Mouse (Mus musculus) liver, embryonic 16.5 days (tissue): Measurements from ENCODE around the gene Bbs7. TPM values are rescaled to one million over a fixed set of nuclear protein-coding genes. Genes with fewer than 3 reads are reported as not detected.
"Not testable (repeated sequence)": the region's sequence is repeated elsewhere in the genome, so short reads cannot be mapped to it uniquely, and the experiment has no call there.

ENCODE experiments used
- ATAC-seq: fragments of 200-750 bp; cut with Nextera tagmentation; 2 replicates; pipeline ENCODE4 v1.8.0; 2017; ENCODE audit warnings: low read depth, mild to moderate bottlenecking, moderate number of reproducible peaks, moderate library complexity
- H3K27ac ChIP-seq: fragments of 300-500 bp; sonication (generic); 2 replicates; pipeline ENCODE4 v1.5.1; 2014; ENCODE audit warnings: mild to moderate bottlenecking, low read length
- H3K27me3 ChIP-seq: fragments of 300-500 bp; sonication (generic); 2 replicates; pipeline ENCODE4 v1.6.1; 2014; ENCODE audit warnings: low read depth, low read length, mixed read lengths; ENCODE audit not compliant: control insufficient read depth, insufficient read depth
- H3K36me3 ChIP-seq: fragments of 300-500 bp; sonication (generic); 2 replicates; pipeline ENCODE4 v1.6.1; 2014; ENCODE audit warnings: mild to moderate bottlenecking; ENCODE audit not compliant: control insufficient read depth, insufficient read depth
- H3K4me1 ChIP-seq: fragments of 300-500 bp; sonication (generic); 2 replicates; pipeline ENCODE4 v1.6.1; 2014; ENCODE audit warnings: low read depth, low read length, mixed read lengths; ENCODE audit not compliant: control insufficient read depth
- H3K4me2 ChIP-seq: fragments of 300-500 bp; sonication (generic); 2 replicates; pipeline ENCODE4 v1.6.1; 2014; ENCODE audit warnings: low read depth, low read length, mixed read lengths
- H3K4me3 ChIP-seq: fragments of 300-500 bp; sonication (generic); 2 replicates; pipeline ENCODE4 v1.5.1; 2014; ENCODE audit warnings: low read depth, mild to moderate bottlenecking, low read length
- H3K9ac ChIP-seq: fragments of 300-500 bp; sonication (generic); 2 replicates; pipeline ENCODE4 v1.6.1; 2014; ENCODE audit warnings: low read depth, low read length
- H3K9me3 ChIP-seq: fragments of 300-500 bp; sonication (generic); replicated peaks from 2 replicates; pipeline ENCODE4 v1.6.1; 2016; ENCODE audit warnings: low read length; ENCODE audit not compliant: control insufficient read depth
- WGBS: fragments of 180-500 bp; shearing (Covaris S2); extraction: QIAGEN DNeasy Blood & Tissue Kit; methylation state at CpG from one replicate; pipeline ENCODE4 v1.1.7; 2014; ENCODE audit not compliant: insufficient replicate concordance; 5-methylcytosine and 5-hydroxymethylcytosine counted together
- polyA plus RNA-seq: library from polyadenylated mRNA; unstranded; fragments of >200 nt; fragmentation: Nextera tagmentation; extraction: Ambion mirVana; gene quantifications from 2 replicates; pipeline ENCODE4 v1.2.1, GENCODE M21; 2015

The Bbs7 gene
- polyA plus RNA-seq, 1 experiment from 2014 or later = 8.8 TPM

DNA sequence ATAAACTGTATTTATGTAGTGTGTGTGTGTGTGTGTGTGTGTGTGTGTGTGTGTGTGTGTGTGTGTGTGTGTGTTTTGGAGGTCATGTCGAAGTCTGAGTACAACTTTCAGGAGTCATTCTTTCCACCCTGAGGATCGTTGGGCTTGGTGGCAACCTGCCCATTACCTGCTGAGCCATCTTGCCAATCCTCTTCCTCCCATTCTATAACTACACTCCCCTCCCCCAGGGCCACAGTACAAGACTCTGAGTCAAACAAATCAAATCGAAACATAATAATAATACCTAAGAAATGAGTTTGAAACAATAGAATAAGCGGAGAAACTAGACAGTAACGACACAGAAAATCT is 605 bp upstream of the Bbs7 start:
- Histone ChIP-seq H3K36me3 (no peaks in the 10 kb centered on the region), H3K9me3 (no peaks in the 10 kb centered on the region), H3K27ac (no peak overlapping the region), H3K4me3 (no peak overlapping the region; the same call in 1 of the 2 replicates), H3K27me3 (no peaks in the 10 kb centered on the region), H3K9ac (no peak overlapping the region), H3K4me1 (peaks cover 13% of the 10 kb centered on the region), H3K4me2 (peak overlapping the region; percentile 94)
- 71% methylated on average over 5 of the region's 5 CpGs for WGBS
- no peak for ATAC-seq

DNA sequence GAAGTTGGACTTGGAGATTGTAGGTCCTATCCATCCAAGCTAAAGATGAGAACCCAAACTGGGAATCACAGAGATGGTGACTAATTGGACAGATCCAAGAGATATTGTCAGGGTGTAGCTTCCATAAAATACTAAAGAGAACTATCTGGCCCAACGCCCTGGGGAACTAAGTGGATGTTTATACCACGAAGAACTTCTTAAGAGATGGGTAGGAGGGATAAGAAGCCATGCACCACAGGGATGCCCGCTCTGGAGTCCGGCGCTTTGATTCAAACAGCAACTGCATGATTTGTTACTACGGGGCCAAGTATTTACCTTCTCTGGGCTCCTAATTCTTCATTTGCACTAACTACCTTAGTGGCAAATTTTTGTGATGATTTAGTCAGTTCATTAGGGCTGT is 590 bp downstream of the Bbs7 start:
- Histone ChIP-seq H3K27me3 (no peaks in the 10 kb centered on the region), H3K27ac (no peak overlapping the region; the same call in 1 of the 2 replicates), H3K4me2 (peak overlapping the region; percentile 94), H3K4me3 (peak overlapping the region; percentile 80), H3K4me1 (peaks cover 13% of the 10 kb centered on the region), H3K9ac (peak overlapping the region; percentile 78), H3K9me3 (no peaks in the 10 kb centered on the region), H3K36me3 (no peaks in the 10 kb centered on the region)
- 0 out of 2 replicates have a peak, but pooled peaks have one; percentile 2 for ATAC-seq
- 21% methylated on average over 6 of the region's 6 CpGs for WGBS

DNA sequence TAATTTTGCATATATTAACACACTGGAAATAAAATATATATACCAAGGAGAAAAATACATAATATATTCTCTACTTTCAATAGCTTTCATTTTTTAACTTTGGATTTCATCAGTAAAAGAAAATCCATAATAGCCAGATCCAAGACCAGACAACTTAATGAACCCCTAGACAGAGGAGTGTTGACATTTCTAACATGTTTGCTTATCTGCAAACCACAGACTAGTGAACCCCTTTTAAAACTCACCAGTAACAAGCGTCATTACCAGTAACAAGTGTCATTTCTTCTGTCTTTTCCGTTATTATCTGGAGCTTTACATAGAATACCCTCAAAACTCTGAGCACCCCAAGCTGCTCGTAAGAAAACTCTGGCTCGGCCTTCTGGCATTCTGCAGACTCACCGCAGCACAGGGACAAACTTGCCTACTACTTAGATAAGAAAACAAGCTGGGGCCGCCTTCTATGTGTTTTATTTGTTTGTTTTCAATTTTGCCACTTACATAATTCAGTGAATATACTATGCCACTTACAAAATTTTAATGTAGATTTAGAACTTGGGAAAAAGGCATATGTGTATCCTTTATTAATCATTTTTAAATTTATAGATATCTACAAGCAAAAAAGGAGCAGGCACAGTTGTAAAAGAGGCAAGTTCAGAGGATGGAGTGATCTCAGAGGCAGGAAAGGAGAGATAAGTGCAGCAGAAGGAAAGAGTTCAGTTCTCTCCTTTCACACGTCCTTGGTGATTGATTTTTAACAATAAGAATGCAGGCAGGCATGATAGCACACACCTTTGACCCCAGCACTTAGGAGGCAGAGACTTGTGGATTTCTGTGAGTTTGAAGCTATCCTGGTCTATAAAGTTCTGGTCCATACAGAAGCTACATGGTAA is 7.1 kb downstream of the Bbs7 start:
- Histone ChIP-seq H3K4me3 (peak overlapping the region; percentile 33), H3K9me3 (no peaks in the 10 kb centered on the region), H3K9ac (peak overlapping the region; percentile 36; the same call in 1 of the 2 replicates), H3K4me1 (no peaks in the 10 kb centered on the region; the same call in none of the 2 replicates), H3K27ac (peak overlapping the region; percentile 67), H3K27me3 (no peaks in the 10 kb centered on the region), H3K4me2 (peak overlapping the region; percentile 47), H3K36me3 (no peaks in the 10 kb centered on the region)
- peak; percentile 90 for ATAC-seq
- 22% methylated on average over 7 of the region's 7 CpGs for WGBS

GRCm38 (mm10) chr3:36599773-36600172 is 13.5 kb downstream of the Bbs7 start:
- 78% methylated on average over 8 of the region's 9 CpGs for WGBS
- not testable (repeated sequence) for H3K4me1 ChIP-seq, H3K4me2 ChIP-seq, H3K4me3 ChIP-seq, H3K36me3 ChIP-seq, H3K27me3 ChIP-seq, ATAC-seq, H3K9ac ChIP-seq, H3K27ac ChIP-seq, H3K9me3 ChIP-seq

- Histone ChIP-seq H3K4me1 (no peaks in the 10 kb centered on the region), H3K36me3 (no peaks in the 10 kb centered on the region), H3K9ac (no peak overlapping the region), H3K27me3 (no peaks in the 10 kb centered on the region), H3K9me3 (no peaks in the 10 kb centered on the region), H3K27ac (no peak overlapping the region), H3K4me3 (no peak overlapping the region), H3K4me2 (no peak overlapping the region)
- WGBS = 64% methylated on average over 3 of the region's 3 CpGs
- ATAC-seq = no peak
Measured at GRCm38 (mm10) chr3:36598811-36599210, 14.5 kb downstream of the Bbs7 start.

DNA sequence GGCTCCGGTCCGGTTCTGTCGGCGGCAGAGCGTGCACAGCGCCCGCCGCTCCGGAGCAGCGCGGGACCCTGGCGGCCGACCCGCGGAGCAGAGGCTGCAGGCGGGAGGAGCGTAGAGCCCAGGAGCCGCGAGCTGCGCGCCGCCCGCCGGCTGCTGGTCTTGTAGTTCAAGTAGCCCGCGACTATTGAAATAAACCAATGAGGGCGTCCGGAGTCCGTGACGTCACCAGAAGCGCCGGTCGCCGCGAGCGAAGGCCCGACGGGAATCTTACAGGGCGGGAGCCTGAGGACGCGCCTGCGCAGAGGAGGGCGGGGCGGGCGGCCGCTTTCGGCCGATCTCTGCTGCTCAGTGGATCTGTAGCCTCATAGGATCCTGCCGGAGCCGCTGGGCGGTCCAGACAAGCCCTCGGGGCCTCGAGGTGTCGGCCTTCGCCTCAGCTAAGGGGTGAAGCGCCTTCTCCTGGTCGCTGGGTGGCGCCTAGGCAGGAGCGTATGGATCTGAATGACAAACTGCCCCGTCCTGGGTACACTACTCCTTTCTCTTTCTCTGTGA is 41.4 kb downstream of the Bbs7 start, which contains the start of gene Ccna2:
Gene Ccna2, minus strand, starts transcription at position 324 of the 552 bp plus-strand sequence.
- WGBS = under 1% methylated on average over 58 of the region's 60 CpGs
- peak; percentile 96 for ATAC-seq
- peak within 1 kb of the TSS; percentile 100 for H3K4me3 ChIP-seq
- H3K4me1 ChIP-seq = peaks cover 19% of the 10 kb centered on the region
- H3K27me3 ChIP-seq = no peaks in the 10 kb centered on the region
- H3K36me3 ChIP-seq = peaks cover 30% of the 10 kb centered on the region
- H3K9ac ChIP-seq = peak within 1 kb of the TSS; percentile 100
- H3K4me2 ChIP-seq = peak within 1 kb of the TSS; percentile 71
- no peaks in the 10 kb centered on the region for H3K9me3 ChIP-seq
- peak within 1 kb of the TSS; percentile 94 for H3K27ac ChIP-seq

DNA sequence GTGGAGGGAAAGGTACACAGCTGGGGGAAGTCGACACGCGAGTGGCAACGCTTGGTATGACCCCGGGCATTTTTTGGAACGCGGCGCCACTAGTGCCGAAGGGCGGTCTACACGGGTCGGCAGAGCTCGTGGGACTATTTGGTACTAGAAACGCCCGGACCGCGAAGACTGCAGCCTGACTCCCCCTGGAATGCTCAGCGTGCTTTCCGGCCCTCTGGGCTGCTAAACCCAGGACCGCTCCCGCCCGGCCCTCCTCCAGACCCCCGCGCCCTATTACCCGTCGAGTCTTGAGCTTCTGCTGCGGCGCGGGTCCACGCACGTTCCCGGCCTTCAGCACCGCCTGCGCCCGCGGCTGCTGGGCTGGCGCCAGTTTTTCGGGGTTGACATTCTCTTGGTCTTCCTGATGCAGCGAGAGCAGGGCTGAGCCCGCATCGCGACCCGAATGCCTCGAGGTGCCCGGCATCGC is 41.9 kb downstream of the Bbs7 start:
- WGBS = under 1% methylated on average over 46 of the region's 46 CpGs
- Histone ChIP-seq H3K27me3 (no peaks in the 10 kb centered on the region), H3K4me2 (peak overlapping the region; percentile 65), H3K9me3 (no peaks in the 10 kb centered on the region), H3K36me3 (peaks cover 35% of the 10 kb centered on the region), H3K27ac (peak overlapping the region; percentile 93), H3K9ac (peak overlapping the region; percentile 100), H3K4me3 (peak overlapping the region; percentile 100), H3K4me1 (peaks cover 19% of the 10 kb centered on the region)
- ATAC-seq = no peak

- ATAC-seq = peak; percentile 56
- Histone ChIP-seq H3K36me3 (peaks cover 48% of the 10 kb centered on the region), H3K9ac (peak overlapping the region; percentile 100), H3K27me3 (no peaks in the 10 kb centered on the region), H3K4me3 (peak overlapping the region; percentile 100), H3K27ac (peak overlapping the region; percentile 93), H3K4me2 (peak overlapping the region; percentile 65), H3K4me1 (peaks cover 19% of the 10 kb centered on the region), H3K9me3 (no peaks in the 10 kb centered on the region)
- 23% methylated on average over 5 of the region's 5 CpGs for WGBS
Measured at GRCm38 (mm10) chr3:36569836-36570235, 43.4 kb downstream of the Bbs7 start.

- Histone ChIP-seq H3K4me1 (peaks cover 14% of the 10 kb centered on the region), H3K27me3 (no peaks in the 10 kb centered on the region), H3K27ac (no peak overlapping the region), H3K36me3 (peaks cover 59% of the 10 kb centered on the region), H3K4me3 (no peak overlapping the region), H3K9me3 (no peaks in the 10 kb centered on the region), H3K4me2 (no peak overlapping the region), H3K9ac (no peak overlapping the region)
- no peak for ATAC-seq
- WGBS = 89% methylated on average over 3 of the region's 3 CpGs
Measured at GRCm38 (mm10) chr3:36563666-36564065, 49.6 kb downstream of the Bbs7 start.
